Mouse (Mus musculus) hindbrain, embryonic 16.5 days (tissue): ENCODE measurements around the gene Gm10663. TPM values are rescaled to one million over a fixed set of nuclear protein-coding genes. Genes with fewer than 3 reads are reported as not detected.

Experiments used
- ATAC-seq: fragments of 200-750 bp; cut with Nextera tagmentation; 2 replicates; pipeline ENCODE4 v1.8.0; 2017; ENCODE audit warnings: moderate TSS enrichment, moderate library complexity
- H3K27ac ChIP-seq: fragments of 300-500 bp; sonication (generic); 2 replicates; pipeline ENCODE4 v1.5.1; 2014; ENCODE audit warnings: low read depth, mild to moderate bottlenecking, control low read depth, low read length, moderate library complexity
- H3K27me3 ChIP-seq: fragments of 300-500 bp; sonication (generic); replicated peaks from 2 replicates; pipeline ENCODE4 v1.6.1; 2014; ENCODE audit warnings: low read length; ENCODE audit not compliant: control insufficient read depth, insufficient read depth
- H3K36me3 ChIP-seq: fragments of 300-500 bp; sonication (generic); 2 replicates; pipeline ENCODE4 v1.6.1; 2014; ENCODE audit warnings: mild to moderate bottlenecking, low read length, moderate library complexity, mixed read lengths; ENCODE audit not compliant: control insufficient read depth, insufficient read depth
- H3K4me1 ChIP-seq: fragments of 300-500 bp; sonication (generic); 2 replicates; pipeline ENCODE4 v1.6.1; 2014; ENCODE audit warnings: low read depth, low read length; ENCODE audit not compliant: control insufficient read depth, insufficient read depth
- H3K4me2 ChIP-seq: fragments of 300-500 bp; sonication (generic); 2 replicates; pipeline ENCODE4 v1.6.1; 2014; ENCODE audit warnings: mild to moderate bottlenecking, low read length, control low read depth, moderate library complexity
- H3K4me3 ChIP-seq: fragments of 300-500 bp; sonication (generic); 2 replicates; pipeline ENCODE4 v1.5.1; 2014; ENCODE audit warnings: mild to moderate bottlenecking, low read length, control low read depth, moderate library complexity
- H3K9ac ChIP-seq: fragments of 300-500 bp; sonication (generic); 2 replicates; pipeline ENCODE4 v1.6.1; 2014; ENCODE audit warnings: low read depth, mild to moderate bottlenecking, control low read depth, low read length, moderate library complexity
- H3K9me3 ChIP-seq: fragments of 300-500 bp; sonication (generic); 2 replicates; pipeline ENCODE4 v1.6.1; 2014; ENCODE audit warnings: mild to moderate bottlenecking, low read length, moderate library complexity; ENCODE audit not compliant: control insufficient read depth
- WGBS: fragments of 180-500 bp; shearing (Covaris S2); extraction: QIAGEN DNeasy Blood & Tissue Kit; methylation state at CpG from one replicate; pipeline ENCODE4 v1.1.7; 2014; 5-methylcytosine and 5-hydroxymethylcytosine counted together
- polyA plus RNA-seq: library from polyadenylated mRNA; unstranded; fragments of >200 nt; fragmentation: Nextera tagmentation; extraction: Ambion mirVana; gene quantifications from 2 replicates; pipeline ENCODE4 v1.2.1, GENCODE M21; 2015

Gene Gm10663
- polyA plus RNA-seq, 1 experiment from 2014 or later: not detected

DNA sequence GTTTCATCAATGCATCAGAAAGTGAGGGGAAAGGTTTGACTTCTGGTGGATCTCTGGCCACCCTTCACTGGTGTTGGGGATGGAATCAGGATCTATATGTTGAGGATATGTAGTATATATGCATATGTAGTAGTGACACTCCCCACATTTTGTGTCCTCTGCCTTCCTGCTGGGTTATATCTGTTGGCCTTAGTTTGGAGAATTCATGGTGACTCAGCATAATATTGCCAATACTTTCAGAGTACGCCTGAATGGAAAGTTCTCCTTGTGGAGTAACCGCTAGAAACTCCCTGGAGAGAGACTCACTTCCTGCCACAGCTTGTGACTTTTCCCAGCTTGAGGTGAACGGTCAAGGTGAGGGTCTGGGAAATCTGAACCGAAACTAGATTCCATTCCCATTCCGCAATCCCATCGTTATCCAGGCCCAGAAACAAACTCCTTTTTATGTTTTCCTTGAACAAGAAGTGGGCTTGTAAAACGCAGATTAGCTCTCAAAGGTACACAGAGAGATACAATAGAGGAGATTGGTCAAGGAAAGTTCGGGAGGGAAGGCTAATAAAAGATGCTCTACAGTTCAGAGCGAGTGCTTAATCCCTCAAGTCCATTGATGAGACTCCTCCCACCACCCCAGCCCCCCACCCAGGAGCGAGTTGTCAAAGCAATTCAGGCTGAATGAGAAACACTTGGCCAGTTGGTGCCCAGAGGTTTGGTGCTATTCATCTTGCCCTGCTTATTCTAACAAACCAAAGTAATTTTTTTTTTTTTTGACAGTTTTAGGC is 7.0 kb upstream of the Gm10663 start:
- no peak overlapping the region for H3K4me2 ChIP-seq
- 35% methylated on average over 10 of the region's 10 CpGs for WGBS
- H3K27ac ChIP-seq: no peak overlapping the region
- H3K9ac ChIP-seq: no peak overlapping the region
- H3K27me3 ChIP-seq: no peaks in the 10 kb centered on the region
- H3K36me3 ChIP-seq: no peaks in the 10 kb centered on the region
- no peaks in the 10 kb centered on the region for H3K4me1 ChIP-seq
- ATAC-seq: no peak
- no peaks in the 10 kb centered on the region for H3K9me3 ChIP-seq
- H3K4me3 ChIP-seq: no peak overlapping the region

DNA sequence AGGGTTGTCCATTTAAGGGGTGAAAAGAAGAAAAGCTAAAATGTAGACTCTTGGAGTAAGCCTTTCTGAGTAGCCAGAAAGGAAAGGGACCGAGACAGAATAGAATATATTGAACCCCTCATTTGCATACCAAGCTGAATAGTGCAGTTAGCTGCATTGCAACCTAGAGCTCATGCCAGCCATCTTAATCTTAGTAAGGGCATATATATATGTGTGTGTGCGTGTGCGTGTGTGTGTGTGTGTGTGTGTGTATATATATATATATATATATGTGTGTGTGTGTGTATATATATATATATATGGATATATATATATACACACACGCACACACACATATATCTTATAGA is 6.4 kb upstream of the Gm10663 start:
- no peak overlapping the region for H3K4me2 ChIP-seq
- H3K9me3 ChIP-seq: no peaks in the 10 kb centered on the region
- no peaks in the 10 kb centered on the region for H3K4me1 ChIP-seq
- no peaks in the 10 kb centered on the region for H3K36me3 ChIP-seq
- no peaks in the 10 kb centered on the region for H3K27me3 ChIP-seq
- no peak overlapping the region for H3K9ac ChIP-seq
- 74% methylated on average over 4 of the region's 4 CpGs for WGBS
- no peak overlapping the region for H3K4me3 ChIP-seq
- ATAC-seq: no peak
- no peak overlapping the region for H3K27ac ChIP-seq

DNA sequence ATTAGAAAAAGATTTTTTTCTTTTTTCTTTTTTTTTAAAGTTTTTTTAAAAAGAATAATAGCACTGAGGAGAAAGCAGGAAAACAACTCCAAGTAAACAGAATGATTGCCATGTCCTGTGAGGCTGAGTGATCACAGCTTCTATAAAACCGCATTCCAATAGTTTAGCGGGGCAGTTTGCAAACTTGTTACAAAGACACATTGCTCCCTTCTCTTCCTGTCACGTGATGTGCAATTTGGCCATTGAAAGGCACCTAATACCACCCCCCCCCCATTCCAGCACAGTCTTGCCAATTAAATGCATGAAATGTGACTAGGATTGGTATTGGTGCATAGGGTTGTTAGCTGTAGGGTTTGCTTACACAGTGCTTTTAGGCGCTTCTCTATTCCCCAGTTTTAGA is 3.8 kb upstream of the Gm10663 start:
- Histone ChIP-seq H3K27ac (no peak overlapping the region), H3K4me3 (no peak overlapping the region), H3K27me3 (no peaks in the 10 kb centered on the region), H3K4me1 (no peaks in the 10 kb centered on the region), H3K9me3 (no peaks in the 10 kb centered on the region), H3K9ac (no peak overlapping the region), H3K4me2 (no peak overlapping the region), H3K36me3 (no peaks in the 10 kb centered on the region)
- no peak for ATAC-seq
- WGBS: 78% methylated on average over 4 of the region's 4 CpGs

DNA sequence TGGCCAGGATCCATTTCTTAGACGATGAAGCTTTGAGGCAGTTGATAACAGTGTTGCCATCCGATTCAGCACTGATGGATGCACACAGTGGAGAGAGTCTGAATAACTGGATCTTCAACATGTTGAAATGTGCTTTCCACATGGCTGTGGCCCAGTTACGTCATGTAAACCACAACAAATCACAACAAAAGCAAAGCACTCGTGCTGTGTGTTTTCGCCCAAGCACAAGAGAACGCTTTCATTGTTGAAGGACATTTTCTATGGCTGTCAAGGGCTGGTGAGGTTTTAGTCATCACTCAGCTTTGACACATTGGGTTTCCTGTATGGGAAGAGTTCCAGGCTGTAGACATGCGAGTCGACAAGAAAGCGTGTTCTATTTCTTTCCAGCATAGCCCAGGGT is 5.9 kb downstream of the Gm10663 start:
- WGBS: 83% methylated on average over 9 of the region's 9 CpGs
- no peak for ATAC-seq
- H3K9ac ChIP-seq: no peak overlapping the region
- H3K4me1 ChIP-seq: no peaks in the 10 kb centered on the region
- H3K27ac ChIP-seq: no peak overlapping the region
- H3K9me3 ChIP-seq: no peaks in the 10 kb centered on the region; the same call in 1 of the 2 replicates
- no peaks in the 10 kb centered on the region for H3K27me3 ChIP-seq
- H3K4me2 ChIP-seq: no peak overlapping the region
- no peaks in the 10 kb centered on the region for H3K36me3 ChIP-seq
- H3K4me3 ChIP-seq: no peak overlapping the region

DNA sequence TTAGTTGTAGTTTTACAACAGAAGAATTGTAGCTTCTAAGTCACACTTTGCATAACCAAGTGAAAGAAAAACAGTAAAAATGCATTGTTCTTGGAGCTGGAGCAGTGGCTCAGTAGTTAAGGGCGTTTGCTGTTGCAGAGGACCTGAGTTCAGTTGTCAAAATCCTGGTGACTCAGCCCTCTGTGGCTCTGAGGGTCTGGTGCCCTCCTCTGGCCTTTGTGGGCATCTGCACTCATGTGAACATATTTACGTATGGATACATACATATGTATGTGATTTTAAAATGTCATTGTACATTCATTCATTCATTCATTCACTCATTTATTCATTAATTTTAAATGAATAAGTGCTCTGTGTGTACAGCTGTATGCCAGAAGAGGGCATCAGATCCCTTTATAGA is 10.8 kb downstream of the Gm10663 start:
- WGBS: 72% methylated on average over 2 of the region's 2 CpGs
- no peaks in the 10 kb centered on the region for H3K36me3 ChIP-seq
- H3K9ac ChIP-seq: no peak overlapping the region
- no peak for ATAC-seq
- no peaks in the 10 kb centered on the region; the same call in 1 of the 2 replicates for H3K9me3 ChIP-seq
- H3K4me2 ChIP-seq: no peak overlapping the region
- H3K4me1 ChIP-seq: no peaks in the 10 kb centered on the region
- H3K4me3 ChIP-seq: no peak overlapping the region
- no peaks in the 10 kb centered on the region for H3K27me3 ChIP-seq
- no peak overlapping the region for H3K27ac ChIP-seq

DNA sequence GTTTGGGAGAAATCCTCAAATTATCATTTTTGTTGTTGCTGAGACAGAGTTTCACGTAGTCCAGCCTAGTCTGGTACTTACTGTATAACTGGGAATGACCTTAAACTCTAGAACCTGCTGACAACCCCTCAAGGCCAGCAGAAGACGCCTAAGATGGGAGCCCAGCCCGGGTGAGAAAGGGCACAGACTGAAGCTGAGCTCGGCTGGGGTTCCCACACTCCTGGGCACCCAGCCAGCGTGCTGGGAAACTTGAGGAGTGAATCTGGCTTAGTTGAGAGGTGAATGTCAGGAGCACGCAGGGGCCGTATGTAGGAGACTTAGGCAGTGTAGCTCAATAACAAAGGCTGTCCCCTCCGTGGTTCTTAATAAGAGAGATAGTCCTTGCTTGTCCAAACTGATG is 12.9 kb downstream of the Gm10663 start:
- 64% methylated on average over 8 of the region's 8 CpGs for whole genome bisulfite sequencing
- H3K4me3 ChIP-seq: no peak overlapping the region
- ATAC-seq: no peak
- no peaks in the 10 kb centered on the region for H3K9me3 ChIP-seq
- H3K27me3 ChIP-seq: no peaks in the 10 kb centered on the region
- H3K36me3 ChIP-seq: no peaks in the 10 kb centered on the region
- H3K27ac ChIP-seq: no peak overlapping the region
- H3K9ac ChIP-seq: no peak overlapping the region
- H3K4me2 ChIP-seq: no peak overlapping the region
- no peaks in the 10 kb centered on the region for H3K4me1 ChIP-seq

DNA sequence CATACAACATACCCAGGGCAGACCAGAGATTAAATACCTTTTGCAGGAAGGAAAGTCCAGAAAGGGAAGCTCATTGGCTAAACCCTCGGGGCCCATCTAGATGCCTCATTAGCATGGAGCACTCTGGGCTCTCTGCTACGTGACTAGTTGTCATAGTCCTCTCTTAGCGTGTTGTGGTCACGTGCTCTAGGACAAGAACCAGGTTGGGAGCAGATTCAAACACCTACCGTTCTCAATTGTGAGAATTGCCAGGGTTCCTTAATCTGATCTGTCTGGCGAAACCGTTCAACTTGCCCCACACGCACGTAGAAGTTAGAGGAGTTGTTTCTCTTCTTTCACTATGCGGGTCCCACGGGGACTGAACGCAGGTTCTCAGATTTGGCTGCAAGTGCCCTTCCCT is 13.3 kb downstream of the Gm10663 start:
- H3K36me3 ChIP-seq: no peaks in the 10 kb centered on the region
- H3K4me2 ChIP-seq: no peak overlapping the region
- H3K4me3 ChIP-seq: no peak overlapping the region
- no peak overlapping the region for H3K27ac ChIP-seq
- WGBS: 89% methylated on average over 12 of the region's 12 CpGs
- no peaks in the 10 kb centered on the region for H3K9me3 ChIP-seq
- no peak for ATAC-seq
- H3K4me1 ChIP-seq: no peaks in the 10 kb centered on the region
- H3K27me3 ChIP-seq: no peaks in the 10 kb centered on the region
- no peak overlapping the region for H3K9ac ChIP-seq

DNA sequence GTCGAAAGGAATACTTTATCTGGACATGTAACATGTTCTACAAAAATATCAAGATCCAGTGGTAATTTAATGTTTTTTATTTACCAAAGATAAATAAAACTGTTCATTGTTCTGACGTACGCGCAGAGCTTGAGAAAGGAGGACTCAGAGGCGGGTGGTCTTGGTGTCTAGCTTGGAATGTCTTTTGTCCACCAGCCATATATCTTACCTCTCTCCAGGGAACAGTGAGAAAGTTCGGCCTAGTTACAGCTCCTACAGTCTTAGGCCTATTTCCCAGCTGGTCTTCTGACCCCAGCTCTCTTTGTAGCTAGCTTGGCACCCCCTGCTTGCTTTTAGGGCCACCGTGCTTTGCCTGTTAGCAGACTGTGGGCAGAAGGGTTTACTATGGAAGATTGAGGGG is 14.9 kb downstream of the Gm10663 start:
- H3K4me1 ChIP-seq: no peaks in the 10 kb centered on the region
- no peaks in the 10 kb centered on the region for H3K27me3 ChIP-seq
- 58% methylated on average over 7 of the region's 7 CpGs for WGBS
- H3K27ac ChIP-seq: no peak overlapping the region
- H3K4me3 ChIP-seq: no peak overlapping the region
- no peaks in the 10 kb centered on the region for H3K9me3 ChIP-seq
- H3K4me2 ChIP-seq: no peak overlapping the region
- H3K36me3 ChIP-seq: no peaks in the 10 kb centered on the region
- no peak overlapping the region for H3K9ac ChIP-seq
- no peak for ATAC-seq

DNA sequence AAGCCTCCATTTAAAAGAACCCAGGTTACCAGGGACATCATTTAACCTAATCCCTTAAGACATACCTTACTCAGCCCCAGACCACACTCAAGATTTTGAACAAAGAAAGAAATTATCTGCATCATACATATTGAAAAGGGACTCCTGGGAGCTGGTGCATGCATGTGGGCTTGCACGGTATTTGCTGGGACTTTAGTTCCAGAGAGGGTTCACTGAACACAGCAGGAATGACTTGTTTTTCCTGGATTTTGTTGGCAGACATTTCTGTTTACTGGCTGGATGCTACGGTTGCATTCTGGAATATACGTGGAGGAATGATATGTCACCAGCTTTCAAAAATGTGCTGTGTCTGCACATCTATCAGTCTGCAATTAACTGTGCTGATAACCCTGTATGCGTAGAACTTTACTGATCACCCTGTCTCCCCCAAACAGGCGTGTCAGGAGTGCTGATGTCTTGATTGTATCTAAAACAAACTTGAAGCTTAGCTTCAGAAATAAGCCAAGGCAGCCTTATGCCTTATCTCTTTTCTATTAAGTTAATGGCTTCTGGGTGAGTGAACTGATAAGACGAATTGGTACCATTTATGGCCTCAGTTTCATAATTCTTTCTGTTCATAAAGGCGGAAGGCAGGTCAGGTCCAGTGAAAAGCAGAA is 23.1 kb downstream of the Gm10663 start:
- H3K27ac ChIP-seq: no peak overlapping the region
- 63% methylated on average over 7 of the region's 7 CpGs for WGBS
- H3K4me3 ChIP-seq: no peak overlapping the region
- H3K9me3 ChIP-seq: no peaks in the 10 kb centered on the region
- H3K27me3 ChIP-seq: no peaks in the 10 kb centered on the region
- no peak overlapping the region for H3K4me2 ChIP-seq
- H3K9ac ChIP-seq: no peak overlapping the region
- H3K4me1 ChIP-seq: no peaks in the 10 kb centered on the region
- no peaks in the 10 kb centered on the region for H3K36me3 ChIP-seq
- no peak for ATAC-seq
